In the genomic region with DNA sequence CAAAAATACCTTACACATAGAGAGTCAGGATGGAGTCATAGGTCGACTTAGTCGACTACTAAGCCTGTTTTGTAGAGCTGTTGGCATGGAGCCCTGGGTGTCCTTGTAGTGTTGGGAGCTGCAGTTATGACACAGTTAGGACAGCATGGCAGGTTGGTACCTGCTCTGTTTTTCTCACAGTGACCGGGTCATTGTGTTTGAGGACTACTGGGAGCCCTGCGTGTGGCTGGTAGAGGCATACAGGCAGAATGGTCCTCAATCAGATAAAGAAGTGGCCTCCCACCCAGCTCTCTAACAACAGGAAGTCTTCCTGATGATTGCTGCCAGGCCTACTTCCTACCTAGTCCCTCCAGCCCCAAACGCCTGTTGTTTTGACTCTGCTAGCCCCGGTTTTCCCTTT, we compare ENCODE assay signal across 8 mouse cellular contexts. TPM values are rescaled to one million over a fixed set of nuclear protein-coding genes. Genes with fewer than 3 reads are reported as not detected.
DNase-seq lines count a peak whose midpoint lies in the region; ATAC-seq and TF ChIP-seq lines count a peak whose summit lies in the region.

No protein-coding gene starts in this region.

- no peak overlapping the region for H3K4me3 ChIP-seq in lung, postnatal 0 days (ENCODE audit: low read depth, low read length)
- H3K4me3 ChIP-seq in heart, embryonic 14.5 days (ENCODE audit: control insufficient read depth in 1 of 2, insufficient read depth in 1 of 2, low read depth in 1 of 2, low read length in 2 of 2) = no peak overlapping the region

- no peaks in the 10 kb centered on the region for H3K9me3 ChIP-seq in lung, postnatal 0 days (ENCODE audit: low read length)
- no peaks in the 10 kb centered on the region for H3K9me3 ChIP-seq in heart, embryonic 14.5 days (ENCODE audit: control insufficient read depth, low read length)

- no peaks in the 10 kb centered on the region; the same call in 1 of the 2 replicates for H3K36me3 ChIP-seq in lung, postnatal 0 days (ENCODE audit: insufficient read depth, low read length)
- H3K36me3 ChIP-seq in heart, embryonic 14.5 days (ENCODE audit: control insufficient read depth, insufficient read depth, low read length) = peaks cover 8% of the 10 kb centered on the region

- peak; percentile 41 for DNase-seq in lung, postnatal 36 days
- no peak for DNase-seq in lung, postnatal 0 days (ENCODE audit: low spot score)
- peak; percentile 88 for DNase-seq in adrenal gland, postnatal 25 days
- DNase-seq in kidney, postnatal 10 days = peak; percentile 67
- DNase-seq in spleen, adult 12 weeks (ENCODE audit: low spot score) = no peak
- DNase-seq in embryo, embryonic 11 days = no peak
- DNase-seq in left cerebral cortex, postnatal 4 days = no peak

- intact Hi-C loops in left cerebral cortex, postnatal 4 days (cut with DNase I) = loop anchor here (10.0 kb wide), 1 partner anchor 92 kb away; no protein-coding TSS in a partner anchor

- TF ChIP-seq CTCF in lung, postnatal 0 days (IDR thresholded peaks at IDR 0.05) = no peak

- no peaks in the 10 kb centered on the region for H3K27me3 ChIP-seq in lung, postnatal 0 days (replicated peaks; ENCODE audit: insufficient read depth, low read length)
- H3K27me3 ChIP-seq in heart, embryonic 14.5 days (ENCODE audit: control insufficient read depth, insufficient read depth, low read length) = no peaks in the 10 kb centered on the region

- H3K27ac ChIP-seq in lung, postnatal 0 days (ENCODE audit: low read length) = no peak overlapping the region
- peak overlapping the region; percentile 12 to 15; a peak in 3 of 4 replicates for H3K27ac ChIP-seq in heart, embryonic 14.5 days (replicated peaks in 1 of 2; ENCODE audit: control insufficient read depth in 1 of 2, insufficient read depth in 1 of 2, low read depth in 2 of 2, low read length in 2 of 2)

- ATAC-seq in lung, postnatal 0 days = no peak
- no peak for ATAC-seq in heart, embryonic 14.5 days (ENCODE audit: insufficient number of reproducible peaks, insufficient read depth, low FRiP score, low read depth)

- H3K9ac ChIP-seq in lung, postnatal 0 days (replicated peaks; ENCODE audit: low read depth) = no peak overlapping the region
- no peak overlapping the region for H3K9ac ChIP-seq in heart, embryonic 14.5 days (ENCODE audit: low read length)

- H3K4me1 ChIP-seq in lung, postnatal 0 days (ENCODE audit: insufficient read depth, low read depth, low read length) = peaks cover 10% of the 10 kb centered on the region; the same call in 1 of the 2 replicates
- H3K4me1 ChIP-seq in heart, embryonic 14.5 days (ENCODE audit: control insufficient read depth in 2 of 2, insufficient read depth in 2 of 2, low read length in 2 of 2) = peaks cover 36 to 66% of the 10 kb centered on the region in 2 experiments

- WGBS in lung, postnatal 0 days = 27% methylated on average over 6 of the region's 6 CpGs
- 12% methylated on average over 6 of the region's 6 CpGs for WGBS in heart, embryonic 14.5 days

- TF ChIP-seq EP300 in lung, postnatal 0 days (IDR thresholded peaks at IDR 0.05) = no peak

- H3K4me2 ChIP-seq in lung, postnatal 0 days (replicated peaks; ENCODE audit: low read depth, low read length) = no peak overlapping the region
- no peak overlapping the region for H3K4me2 ChIP-seq in heart, embryonic 14.5 days (ENCODE audit: low read length)

RNA-seq across cellular contexts. Expression of a gene that starts 20.2 kb away (rescaled TPM):
- polyA plus RNA-seq in lung, postnatal 0 days (2015; fragmentation: Nextera tagmentation; extraction: Ambion mirVana) = 9.2 and 11.6 TPM in 2 replicates
- total RNA-seq in adrenal gland, postnatal 25 days (2021) = 168 and 197 TPM in 2 replicates
- polyA plus RNA-seq in heart, embryonic 14.5 days (2014; fragmentation: Nextera tagmentation; extraction: Ambion mirVana) = 16.6 and 18.9 TPM in 2 replicates
- total RNA-seq in left cerebral cortex, postnatal 4 days (2021) = 10 to 100 TPM; 66.3 to 72.4 TPM

RNA-seq across cellular contexts. Expression of a gene that starts 47.7 kb away (rescaled TPM):
- polyA plus RNA-seq in lung, postnatal 0 days (2015; fragmentation: Nextera tagmentation; extraction: Ambion mirVana) = 33.4 and 33.9 TPM in 2 replicates
- 33.3 and 42.4 TPM in 2 replicates for total RNA-seq in adrenal gland, postnatal 25 days (2021)
- polyA plus RNA-seq in heart, embryonic 14.5 days (2014; fragmentation: Nextera tagmentation; extraction: Ambion mirVana) = 23.0 and 23.8 TPM in 2 replicates
- total RNA-seq in left cerebral cortex, postnatal 4 days (2021) = 10 to 100 TPM; 10.4 to 12.4 TPM

Comparison
In these comparisons a context has a peak if more than half of its experiments do, and no peak if none do; other contexts are left out.
1. DNase-seq: peak in lung, postnatal 36 days (single experiment), adrenal gland, postnatal 25 days (single experiment) and kidney, postnatal 10 days (single experiment); none in lung, postnatal 0 days (single experiment), spleen, adult 12 weeks (single experiment), embryo, embryonic 11 days (single experiment) and left cerebral cortex, postnatal 4 days (single experiment).